Mouse (Mus musculus) MN1 (cell line): ENCODE data around the gene Pdcd2l.

ENCODE experiments used
- DNase-seq: peaks from one replicate; pipeline ENCODE4 v3.0.0-alpha.2; 2016; ENCODE audit warnings: low spot score

Gene Pdcd2l

GRCm38 (mm10) chr7:34141123-34141522 is 55.3 kb downstream of the Pdcd2l start:
- DNase-seq, result no peak

GRCm38 (mm10) chr7:34139493-34139892 is 57.0 kb downstream of the Pdcd2l start:
- DNase-seq, result no peak
